Mouse (Mus musculus): ENCODE data around the gene Tspyl3.
A peak's percentile ranks its signal among the peaks of the same experiment; 100 is the strongest.

The Tspyl3 gene

GRCm38 (mm10) chr2:153225595-153225953 is 333 bp upstream of the Tspyl3 start:
- no peak for DNase-seq

GRCm38 (mm10) chr2:153222566-153222965 is 2.7 kb downstream of the Tspyl3 start:
- DNase-seq = no peak

- no peak for DNase-seq
These were observed 3.1 kb downstream of the Tspyl3 start for GRCm38 (mm10) chr2:153222130-153222529.

- DNase-seq = no peak
These were observed 3.6 kb downstream of the Tspyl3 start for GRCm38 (mm10) chr2:153221620-153222019.

- DNase-seq = no peak
These were observed 6.7 kb downstream of the Tspyl3 start for GRCm38 (mm10) chr2:153218516-153218915.

GRCm38 (mm10) chr2:153217826-153218340 is 7.4 kb downstream of the Tspyl3 start:
- DNase-seq = no peak

- DNase-seq = no peak
These were observed 9.8 kb downstream of the Tspyl3 start for GRCm38 (mm10) chr2:153215421-153215820.

- no peak for DNase-seq
These were observed 10.4 kb downstream of the Tspyl3 start for GRCm38 (mm10) chr2:153214771-153215259.

GRCm38 (mm10) chr2:153213351-153213750 is 11.9 kb downstream of the Tspyl3 start:
- no peak for DNase-seq

- no peak for DNase-seq
These were observed 13.8 kb downstream of the Tspyl3 start for GRCm38 (mm10) chr2:153211451-153211850.

GRCm38 (mm10) chr2:153209286-153209685 is 16.0 kb downstream of the Tspyl3 start:
- no peak for DNase-seq

- DNase-seq = no peak
These were observed 17.1 kb downstream of the Tspyl3 start for GRCm38 (mm10) chr2:153208149-153208548.

- DNase-seq = no peak
These were observed 22.5 kb downstream of the Tspyl3 start for GRCm38 (mm10) chr2:153202766-153203165.

GRCm38 (mm10) chr2:153199114-153199513 is 26.1 kb downstream of the Tspyl3 start:
- DNase-seq = no peak

- no peak for DNase-seq
These were observed 26.8 kb downstream of the Tspyl3 start for GRCm38 (mm10) chr2:153198485-153198884.

- DNase-seq = no peak
These were observed 31.0 kb downstream of the Tspyl3 start for GRCm38 (mm10) chr2:153194255-153194654.

GRCm38 (mm10) chr2:153191242-153191641 is 34.0 kb downstream of the Tspyl3 start:
- no peak for DNase-seq

- no peak for DNase-seq
These were observed 37.4 kb downstream of the Tspyl3 start for GRCm38 (mm10) chr2:153187848-153188247.

GRCm38 (mm10) chr2:153186176-153186591 is 39.1 kb downstream of the Tspyl3 start:
- no peak for DNase-seq

- no peak for DNase-seq
These were observed 45.3 kb downstream of the Tspyl3 start for GRCm38 (mm10) chr2:153179961-153180360.

- peak; percentile 63 for DNase-seq
These were observed 45.9 kb downstream of the Tspyl3 start for GRCm38 (mm10) chr2:153179126-153179860.

- peak; percentile 28 for DNase-seq
These were observed 48.1 kb downstream of the Tspyl3 start for GRCm38 (mm10) chr2:153177188-153177587.

GRCm38 (mm10) chr2:153175995-153176570 is 49.2 kb downstream of the Tspyl3 start:
- DNase-seq = no peak

Measured in kidney, adult 9 months (tissue).